Mouse (Mus musculus): ENCODE results near the gene Src.

Gene Src

GRCm38 (mm10) chr2:157514353-157514752, 96.1 kb downstream of the Src start:
- no peak for TF ChIP-seq GATA4 (IDR thresholded peaks at IDR 0.05; ENCODE audit: insufficient replicate concordance, low read length)

- no peak for TF ChIP-seq GATA4 (IDR thresholded peaks at IDR 0.05; ENCODE audit: insufficient replicate concordance, low read length)
Measured at GRCm38 (mm10) chr2:157517526-157517925, 99.3 kb downstream of the Src start.

GRCm38 (mm10) chr2:157518451-157518850, 100.2 kb downstream of the Src start:
- no peak for TF ChIP-seq GATA4 (IDR thresholded peaks at IDR 0.05; ENCODE audit: insufficient replicate concordance, low read length)

- no peak for TF ChIP-seq GATA4 (IDR thresholded peaks at IDR 0.05; ENCODE audit: insufficient replicate concordance, low read length)
Measured at GRCm38 (mm10) chr2:157519452-157519851, 101.2 kb downstream of the Src start.

- TF ChIP-seq GATA4 (IDR thresholded peaks at IDR 0.05; ENCODE audit: insufficient replicate concordance, low read length): no peak
Measured at GRCm38 (mm10) chr2:157520496-157520895, 102.3 kb downstream of the Src start.

All from liver, adult (tissue).